Mouse (Mus musculus): Measurements from ENCODE around the gene Mapt.

- TF ChIP-seq POLR2A (IDR thresholded peaks at IDR 0.05; ENCODE audit: low read depth, low read length) = no peak
- no peak for TF ChIP-seq CTCF (IDR thresholded peaks at IDR 0.05; ENCODE audit: extremely low read depth, insufficient read length, insufficient replicate concordance, low read depth, low read length)
Observed at GRCm38 (mm10) chr11:104305711-104306110, 74.5 kb downstream of the Mapt start.
